Mouse (Mus musculus): Measurements from ENCODE around the gene Nebl. TPM values are rescaled to one million over a fixed set of nuclear protein-coding genes. Genes with fewer than 3 reads are reported as not detected.
"Not testable (repeated sequence)": the region's sequence is repeated elsewhere in the genome, so short reads cannot be mapped to it uniquely, and the experiment has no call there.

Gene Nebl
- total RNA-seq, 4 experiments from 2014 or later: 292 to 343 (median 327) TPM

- DNase-seq (ENCODE audit: low spot score): no peak
These were observed 322.0 kb downstream of the Nebl start for GRCm38 (mm10) chr2:17409276-17409675.

- no peak for DNase-seq (ENCODE audit: low spot score)
These were observed 325.2 kb downstream of the Nebl start for GRCm38 (mm10) chr2:17405899-17406531.

- no peak for DNase-seq (ENCODE audit: low spot score)
These were observed 328.8 kb downstream of the Nebl start for GRCm38 (mm10) chr2:17402511-17402910.

GRCm38 (mm10) chr2:17396235-17396634 is 335.0 kb downstream of the Nebl start:
- no peak for DNase-seq (ENCODE audit: low spot score)

DNA sequence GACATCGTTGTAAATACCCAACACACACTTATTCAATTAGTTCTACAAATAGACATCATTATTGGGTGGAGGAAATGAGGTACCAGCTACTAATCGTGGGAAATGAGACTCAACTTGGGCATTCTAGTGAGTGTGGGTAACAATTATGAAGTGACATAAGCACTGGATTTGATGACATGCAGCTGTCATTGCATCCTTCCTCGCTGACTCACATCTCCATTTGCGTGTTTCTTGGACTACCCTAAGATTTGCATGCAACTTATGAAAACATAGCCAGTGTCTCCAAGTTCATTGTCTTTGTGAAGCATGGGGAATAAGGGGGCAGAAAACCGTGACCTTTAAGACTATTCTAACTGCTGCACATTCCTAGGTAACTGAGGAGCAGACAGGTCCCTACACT is 339.9 kb downstream of the Nebl start:
- DNase-seq (ENCODE audit: low spot score): no peak

DNA sequence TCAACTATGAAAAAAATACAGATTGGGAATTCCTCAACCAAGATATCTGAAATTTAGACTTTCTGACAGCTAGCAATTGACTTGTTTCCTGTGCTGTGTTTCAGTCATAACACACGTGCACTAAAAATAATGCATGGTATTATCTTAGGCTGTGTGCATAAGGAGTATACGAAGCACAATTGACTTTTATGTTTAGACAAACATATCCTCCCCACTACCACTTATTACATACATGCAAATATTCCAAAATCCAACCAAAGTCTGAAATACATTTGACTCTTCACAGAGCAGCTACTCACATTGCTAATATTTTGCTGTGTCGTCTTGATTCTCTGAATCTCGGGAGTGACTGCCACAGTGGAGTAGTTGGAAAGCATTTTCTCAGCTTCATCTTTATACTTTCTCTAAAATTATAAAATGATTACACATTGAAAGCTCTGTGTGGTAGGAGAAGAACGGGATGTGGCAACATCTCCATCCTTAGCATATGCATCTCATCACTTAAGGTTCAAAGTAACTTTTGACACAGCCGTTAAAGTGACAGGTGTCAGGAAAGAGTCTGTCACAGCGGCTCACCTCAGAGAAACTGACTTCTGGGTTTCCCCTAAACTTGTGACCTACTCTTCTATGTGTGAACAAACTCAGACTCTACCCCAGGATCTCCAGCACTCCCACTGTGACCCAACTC is 340.6 kb downstream of the Nebl start:
- no peak for DNase-seq (ENCODE audit: low spot score)

DNA sequence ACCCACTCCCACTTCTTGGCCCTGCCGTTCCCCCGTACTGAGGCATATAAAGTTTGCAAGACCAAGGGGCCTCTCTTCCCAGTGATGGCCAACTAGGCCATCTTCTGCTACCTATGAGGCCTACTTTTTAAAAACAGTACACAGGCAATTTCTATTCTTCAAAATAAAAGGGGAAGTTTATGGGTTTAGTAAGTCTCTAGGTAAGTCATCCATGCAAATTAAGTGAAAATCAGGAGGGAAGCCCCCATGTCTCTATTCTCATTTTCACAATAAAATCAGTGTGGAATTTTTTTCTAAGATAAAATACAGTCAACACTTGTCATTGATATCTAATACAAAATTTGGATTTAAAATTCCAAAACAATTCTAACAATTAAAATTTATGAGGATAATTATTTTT is 341.4 kb downstream of the Nebl start:
- DNase-seq (ENCODE audit: low spot score): no peak

- no peak for DNase-seq (ENCODE audit: low spot score)
These were observed 341.9 kb downstream of the Nebl start for GRCm38 (mm10) chr2:17389379-17389778.

DNA sequence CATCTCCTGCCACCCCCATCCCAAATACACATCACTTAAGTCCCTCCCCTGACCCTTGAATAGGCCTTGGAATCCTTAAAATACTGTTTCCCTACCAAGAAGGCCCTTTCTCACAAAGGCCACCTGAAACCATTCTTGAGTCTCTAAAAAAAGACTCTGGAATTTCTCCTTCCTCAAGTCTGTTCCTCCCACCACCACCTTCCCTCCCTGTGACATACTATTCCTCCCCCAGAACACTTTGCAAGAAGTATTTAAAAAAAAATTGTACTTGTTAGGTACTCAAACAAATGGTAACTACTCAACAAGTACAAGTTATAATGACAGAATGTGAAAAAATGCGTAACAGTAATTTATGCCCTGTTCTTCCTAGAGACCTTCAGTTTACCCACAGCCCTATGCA is 349.0 kb downstream of the Nebl start:
- DNase-seq (ENCODE audit: low spot score): no peak

DNA sequence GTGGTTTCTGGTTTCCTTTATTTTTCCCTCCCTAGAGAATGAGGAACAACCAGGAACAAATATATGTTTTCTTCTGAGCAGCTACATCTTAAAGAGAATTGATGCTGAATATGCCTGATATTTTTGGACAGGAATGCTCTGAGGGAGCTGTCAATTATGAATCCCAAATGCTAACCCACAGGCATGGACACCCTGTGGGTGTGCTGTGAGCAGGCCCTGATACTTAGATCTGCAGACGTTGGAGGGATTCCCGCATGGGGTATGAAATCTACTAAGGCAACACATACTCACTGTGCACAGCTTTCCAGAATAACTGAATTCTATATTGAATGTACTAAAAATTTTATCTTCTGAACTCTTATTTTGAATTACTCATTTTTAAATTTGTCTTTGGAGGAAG is 355.3 kb downstream of the Nebl start:
- DNase-seq (ENCODE audit: low spot score): no peak

GRCm38 (mm10) chr2:17365671-17366070 is 365.6 kb downstream of the Nebl start:
- DNase-seq (ENCODE audit: low spot score): no peak

GRCm38 (mm10) chr2:17364971-17365548 is 366.2 kb downstream of the Nebl start:
- DNase-seq (ENCODE audit: low spot score): no peak

DNA sequence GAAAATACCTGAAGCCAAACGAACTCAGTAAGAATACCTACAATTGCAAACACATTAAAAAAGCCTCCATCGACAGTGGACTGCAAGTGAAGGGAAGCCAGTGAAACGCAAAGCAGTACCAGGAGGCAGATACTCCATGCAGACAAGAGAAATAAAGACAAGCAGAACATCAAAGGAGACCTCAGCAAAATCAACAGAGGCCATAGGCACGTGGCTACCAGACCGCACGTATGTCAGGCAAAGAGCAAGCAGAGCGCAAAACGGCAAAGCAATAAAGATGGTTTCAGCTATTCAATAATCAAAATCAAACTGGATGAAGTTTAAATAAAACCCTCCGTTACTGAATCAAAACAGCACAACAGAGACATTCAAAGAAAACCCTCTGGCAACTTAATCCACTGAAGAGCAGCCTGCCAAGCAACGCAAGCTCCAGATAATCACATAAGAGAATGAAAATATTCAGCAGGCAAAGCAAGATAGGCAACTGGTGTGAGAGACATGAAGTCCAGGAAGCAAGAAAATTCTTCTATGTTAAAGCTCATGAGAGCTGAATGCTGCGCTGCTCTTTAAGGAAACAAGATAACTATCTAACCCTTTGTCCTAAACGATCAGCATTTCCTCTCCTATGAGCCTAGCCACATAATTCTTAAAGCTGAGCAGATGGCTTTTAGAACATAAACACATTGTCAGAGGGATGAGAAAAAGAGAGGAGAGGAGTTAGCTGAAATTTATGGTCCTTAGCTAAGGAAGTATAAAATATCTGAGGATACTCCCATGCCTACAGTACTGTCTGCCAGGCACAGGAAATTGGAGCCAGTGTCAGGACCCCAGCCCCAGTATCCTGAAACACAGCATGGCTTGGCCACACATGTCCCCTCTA is 367.7 kb downstream of the Nebl start:
- DNase-seq (ENCODE audit: low spot score): no peak

DNA sequence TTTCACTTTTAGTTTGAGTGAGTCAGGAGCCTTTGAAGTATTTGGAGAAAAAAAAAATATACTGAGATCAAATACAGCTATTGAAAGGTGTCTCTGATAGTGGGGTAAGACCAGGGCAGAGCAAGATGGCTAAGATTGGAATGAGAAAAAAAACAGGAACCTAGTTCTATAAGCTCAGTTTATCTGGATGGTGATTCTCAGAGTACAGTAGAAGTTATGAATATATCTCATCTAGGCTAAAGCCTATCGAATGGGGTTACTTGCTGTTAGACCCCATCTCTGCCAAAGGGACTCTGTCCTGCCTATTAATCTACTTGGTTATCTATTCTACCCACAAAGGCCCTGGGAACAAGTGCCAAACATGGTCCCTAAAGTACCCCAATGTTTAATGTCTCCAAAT is 369.1 kb downstream of the Nebl start:
- no peak for DNase-seq (ENCODE audit: low spot score)

GRCm38 (mm10) chr2:17344643-17345042 is 386.6 kb downstream of the Nebl start:
- DNase-seq (ENCODE audit: low spot score): no peak

- DNase-seq (ENCODE audit: low spot score): peak; percentile 19
These were observed 395.8 kb downstream of the Nebl start for GRCm38 (mm10) chr2:17335451-17335850.

DNA sequence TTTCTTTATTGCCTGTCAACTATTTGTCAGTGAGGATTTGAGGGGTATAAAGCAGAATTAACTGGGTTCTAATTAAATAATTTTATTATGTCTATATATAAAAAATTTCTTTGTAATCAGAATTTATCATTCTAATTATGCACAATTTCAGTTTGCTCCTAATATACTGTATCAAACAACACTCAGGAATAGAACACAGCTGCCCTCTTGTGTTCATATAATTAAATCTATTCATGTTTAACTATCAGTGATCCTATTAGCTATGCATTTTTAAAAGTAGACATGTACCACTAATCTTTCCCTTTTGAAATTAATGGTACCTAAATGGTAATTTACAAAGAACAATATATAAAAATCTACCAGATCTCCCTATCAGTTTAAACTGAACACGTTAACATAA is 404.7 kb downstream of the Nebl start:
- DNase-seq (ENCODE audit: low spot score): no peak

DNA sequence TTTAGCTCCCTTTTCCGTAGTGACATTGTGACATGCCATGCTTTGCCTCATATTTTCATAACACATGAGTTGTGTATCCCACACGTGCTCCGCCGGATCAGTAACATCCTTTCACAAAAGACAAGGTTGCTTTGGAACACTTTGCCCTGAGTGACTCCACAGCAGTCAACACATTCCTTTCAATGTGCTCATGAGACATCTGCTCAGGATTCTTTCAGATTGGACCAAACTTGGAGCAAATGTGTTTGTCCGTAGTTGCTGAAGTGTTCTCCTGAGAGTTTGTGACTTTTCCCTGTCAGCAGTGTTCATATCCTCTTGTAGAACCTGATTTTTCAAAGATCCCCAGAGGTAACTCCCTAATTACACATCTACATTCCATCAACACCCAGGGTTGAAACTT is 414.4 kb downstream of the Nebl start:
- peak; percentile 49 for DNase-seq (ENCODE audit: low spot score)

GRCm38 (mm10) chr2:17301379-17301778 is 429.9 kb downstream of the Nebl start:
- DNase-seq (ENCODE audit: low spot score): no peak

- DNase-seq (ENCODE audit: low spot score): no peak
These were observed 433.8 kb downstream of the Nebl start for GRCm38 (mm10) chr2:17297496-17297895.

DNA sequence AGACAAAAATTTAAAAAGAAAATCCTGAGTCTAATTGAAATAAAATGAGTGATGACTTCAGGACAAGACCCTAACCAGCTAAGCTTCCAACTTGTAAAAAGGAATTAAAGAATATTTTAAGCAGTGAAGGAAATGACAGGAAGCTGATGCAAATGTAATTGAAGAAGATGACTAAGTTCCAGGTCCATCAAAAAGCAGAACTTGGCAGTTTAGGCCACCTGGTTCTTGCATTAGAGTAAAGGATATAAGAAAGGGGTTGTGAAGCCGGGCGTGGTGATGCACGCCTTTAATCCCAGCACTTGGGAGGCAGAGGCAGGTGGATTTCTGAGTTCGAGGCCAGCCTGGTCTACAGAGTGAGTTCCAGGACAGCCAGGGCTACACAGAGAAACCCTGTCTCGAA is 436.0 kb downstream of the Nebl start:
- DNase-seq (ENCODE audit: low spot score): not testable (repeated sequence)
